Mouse (Mus musculus) left cerebral cortex, postnatal 25 days (tissue): ENCODE data around the gene Rgs6. TPM values are rescaled to one million over a fixed set of nuclear protein-coding genes. Genes with fewer than 3 reads are reported as not detected.
A peak's percentile ranks its signal among the peaks of the same experiment; 100 is the strongest.

ENCODE experiments used
- DNase-seq, 2 experiments: peaks; one replicate each; pipeline ENCODE4 v3.0.0; 2022; ENCODE audit warnings: low spot score in 2 of 2, mixed read lengths in 1 of 2
- intact Hi-C: fragments of 180-260 bp; cut with DNase I; formaldehyde crosslinking; loops from one replicate; pipeline ENCODE4 v1.15.1; 2025
- total RNA-seq, 2 experiments: library from RNA; stranded (reverse); gene quantifications; 2 replicates each; pipeline ENCODE4 v1.2.3; 2021

Gene Rgs6
- total RNA-seq, 2 experiments from 2014 or later = 79.3 to 85.9 TPM

DNA sequence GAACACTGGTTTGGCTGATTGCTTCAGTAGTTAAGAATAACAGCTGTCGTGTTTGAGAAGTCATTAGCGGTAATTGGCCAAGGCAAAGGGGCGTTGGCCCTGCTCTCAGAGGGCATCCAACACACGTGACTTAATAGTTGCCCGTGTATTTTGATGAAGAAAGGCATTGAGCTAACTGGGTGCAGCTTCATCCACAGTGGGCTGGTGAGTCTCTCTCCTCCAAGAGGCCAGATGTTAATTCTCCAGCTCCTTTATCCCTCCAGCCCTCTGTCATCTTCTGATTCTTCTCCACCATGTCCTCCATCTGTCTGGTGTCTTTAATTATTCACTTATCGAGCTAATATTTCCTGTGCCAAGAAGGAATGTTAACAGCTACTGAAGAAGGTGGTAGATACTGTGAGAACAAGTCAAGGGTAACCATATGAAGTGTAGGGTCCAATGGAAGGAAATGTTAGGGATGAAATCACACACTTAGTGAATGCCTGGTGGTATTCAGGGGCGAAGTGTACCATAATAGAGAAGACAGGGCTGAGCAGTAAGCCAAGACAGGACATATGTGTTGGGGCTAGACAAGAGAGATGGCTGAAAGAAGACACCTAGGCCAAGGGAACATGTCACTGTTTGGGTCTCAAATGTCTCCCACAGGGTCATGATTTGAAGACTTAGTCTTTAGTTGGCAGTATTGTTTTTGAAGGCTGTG lies 411.4 kb downstream of the Rgs6 start:
- no peak for DNase-seq
- intact Hi-C loops = no loop called here

DNA sequence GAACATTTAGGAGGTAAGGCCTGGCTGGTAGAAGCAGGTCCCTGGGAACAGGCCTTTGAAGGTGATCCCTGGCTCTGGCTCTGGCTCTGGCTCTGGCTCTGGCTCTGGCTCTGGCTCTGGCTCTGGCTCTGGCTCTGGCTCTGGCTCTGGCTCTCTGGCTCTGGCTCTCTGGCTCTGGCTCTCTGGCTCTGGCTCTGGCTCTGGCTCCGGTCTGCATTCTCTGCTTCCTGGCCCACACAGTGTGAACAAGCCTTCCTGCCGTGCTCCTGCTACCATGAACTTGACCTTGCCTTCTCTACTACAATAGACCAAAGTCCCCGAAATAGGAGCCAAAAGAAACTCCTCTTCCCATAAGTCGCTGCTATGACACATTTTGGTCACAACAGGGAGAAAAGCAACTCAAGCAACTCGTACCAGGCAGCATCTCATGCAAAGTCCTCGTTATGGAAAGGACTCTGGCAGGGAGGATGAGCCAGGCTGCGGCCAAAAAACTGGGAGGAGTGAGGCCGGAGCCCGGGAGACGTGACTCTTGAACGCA lies 412.0 kb downstream of the Rgs6 start:
- intact Hi-C loops = no loop called here
- DNase-seq = no peak

DNA sequence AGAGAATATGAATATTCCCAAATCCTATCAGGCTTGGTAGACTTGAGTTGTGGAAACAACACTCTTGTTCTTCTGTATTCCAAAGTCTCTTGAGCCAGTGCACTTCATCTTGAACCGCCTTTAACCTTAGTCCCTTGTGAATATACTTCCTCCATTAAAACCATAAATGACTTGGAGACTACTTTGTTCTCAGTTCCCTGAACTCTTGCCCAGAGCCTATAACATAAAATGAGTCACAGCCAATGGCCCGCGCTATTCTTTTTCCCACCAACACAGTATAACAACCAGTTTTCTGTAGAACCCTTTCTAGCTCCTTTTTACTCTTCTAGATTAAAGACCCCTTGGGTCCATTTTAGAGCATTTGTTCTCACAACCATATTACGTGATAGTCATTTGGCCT lies 412.9 kb downstream of the Rgs6 start:
- DNase-seq = no peak
- intact Hi-C loops = no loop called here

DNA sequence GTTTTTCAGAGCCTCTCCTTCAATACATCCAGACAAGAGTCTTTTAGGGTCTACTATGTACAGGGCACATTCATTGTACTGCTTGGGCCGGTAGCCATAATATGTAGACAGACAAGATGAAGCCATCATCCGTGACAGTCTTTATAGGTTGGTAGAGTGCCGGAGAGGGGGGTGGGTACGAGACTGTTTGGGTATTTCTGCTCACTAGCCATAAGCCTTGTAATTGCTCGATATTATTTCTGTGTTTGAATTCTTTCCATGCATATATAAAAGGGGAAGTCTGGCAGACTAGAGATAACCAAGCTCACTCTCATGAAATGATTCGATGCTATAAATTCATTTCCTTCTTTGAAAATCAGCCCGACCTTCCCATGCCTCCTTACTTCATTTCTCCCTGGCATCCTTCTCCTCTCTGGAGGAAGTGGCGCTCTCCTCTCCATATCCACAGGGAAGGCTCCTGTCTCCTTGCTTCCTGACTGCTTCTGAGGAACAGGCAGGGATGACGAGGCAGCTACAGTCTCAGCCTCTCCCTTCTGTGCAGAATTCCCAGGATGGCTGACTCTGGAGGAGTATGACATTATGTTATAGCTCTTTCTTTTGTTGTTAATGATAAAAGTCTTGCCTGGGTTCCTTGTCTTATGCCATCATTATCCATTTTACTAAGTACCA lies 416.1 kb downstream of the Rgs6 start:
- peak; percentile 18 to 77 for DNase-seq
- intact Hi-C loops = loop anchor here (2.0 kb wide), 1 partner anchor 33 kb away; no protein-coding TSS in a partner anchor

DNA sequence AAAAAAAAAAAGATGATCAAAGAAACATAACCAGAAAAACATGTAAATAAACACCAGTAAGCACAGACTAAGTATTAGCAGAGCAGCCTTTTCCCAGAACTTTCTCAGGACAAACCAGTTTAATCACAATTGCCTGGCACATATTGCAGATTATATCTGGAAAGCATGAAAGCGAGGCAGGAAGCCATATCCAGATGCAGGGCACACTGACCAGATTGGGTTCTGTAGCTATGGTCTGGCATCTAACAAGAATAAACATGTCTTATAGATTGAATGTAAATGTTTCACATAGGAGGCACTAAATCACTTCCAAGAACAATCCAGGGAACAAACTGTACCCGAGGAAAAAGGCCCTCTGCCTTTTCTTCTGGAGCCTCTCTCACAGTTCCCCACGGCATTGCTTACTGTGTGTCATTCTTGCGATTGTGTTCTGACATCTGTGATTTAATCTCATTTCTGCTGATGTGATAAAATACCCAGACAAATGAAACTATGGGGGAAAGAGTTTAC lies 423.0 kb downstream of the Rgs6 start:
- intact Hi-C loops = loop anchor here (10.0 kb wide), 1 partner anchor 396 kb away; no protein-coding TSS in a partner anchor
- DNase-seq = no peak

DNA sequence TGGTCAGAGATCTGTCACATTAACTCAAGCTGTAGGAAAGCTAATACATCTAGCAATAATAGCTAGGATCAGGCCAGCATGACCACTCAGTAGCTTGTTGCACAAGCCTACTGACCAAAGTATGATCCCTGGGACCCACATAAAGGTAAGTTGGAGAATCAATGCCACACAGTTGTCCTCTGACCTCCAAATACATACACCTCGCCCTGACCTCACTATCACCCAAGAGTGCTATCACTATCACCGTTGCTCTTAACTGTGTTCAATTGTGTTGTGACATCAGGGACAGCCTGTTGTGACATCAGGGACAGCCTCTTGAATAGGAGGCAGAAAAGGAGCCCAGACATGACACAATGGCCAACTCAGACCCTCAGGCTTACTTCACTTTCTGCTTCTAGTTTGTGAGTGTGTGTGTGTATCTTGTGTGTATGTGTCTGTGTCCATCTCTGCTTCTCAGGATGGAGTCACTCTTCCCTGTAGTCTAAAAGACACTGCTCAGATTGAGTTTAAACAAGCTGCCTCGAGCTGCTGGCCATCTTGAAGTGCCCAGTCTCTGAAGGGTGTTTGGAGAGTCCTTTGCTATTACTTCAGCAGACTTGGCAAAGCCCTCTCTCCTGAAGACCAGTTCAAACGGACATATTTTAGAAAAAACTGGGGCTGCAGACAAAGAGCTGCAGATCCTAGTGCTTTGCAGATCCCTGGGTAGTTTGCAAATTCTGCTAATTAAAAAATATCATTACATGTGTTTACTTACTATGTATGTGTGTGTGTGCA lies 426.0 kb downstream of the Rgs6 start:
- no peak for DNase-seq
- intact Hi-C loops = loop anchor here (10.0 kb wide), 1 partner anchor 399 kb away; no protein-coding TSS in a partner anchor

DNA sequence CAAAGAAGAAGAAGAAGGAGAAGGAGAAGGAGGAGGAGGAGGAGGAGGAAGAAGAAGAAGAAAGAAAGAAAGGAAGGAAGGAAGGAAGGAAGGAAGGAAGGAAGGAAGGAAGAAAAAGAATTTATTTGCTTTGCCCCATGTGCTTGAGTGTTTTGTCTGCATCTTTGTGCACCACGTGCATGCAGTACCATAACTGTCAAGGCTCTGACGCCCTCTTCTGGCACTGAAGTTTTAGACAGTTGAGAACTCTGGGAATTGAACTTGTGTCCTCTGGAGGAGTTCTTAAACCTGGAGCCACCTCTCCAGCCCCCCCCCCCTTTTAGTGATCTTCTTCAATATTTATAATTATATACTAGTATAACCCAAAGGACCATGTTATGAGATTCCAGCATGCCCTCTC lies 426.8 kb downstream of the Rgs6 start:
- DNase-seq = no peak
- intact Hi-C loops = loop anchor here (5.0 to 10.0 kb wide), 2 partner anchors 313 to 400 kb away; no protein-coding TSS in a partner anchor

DNA sequence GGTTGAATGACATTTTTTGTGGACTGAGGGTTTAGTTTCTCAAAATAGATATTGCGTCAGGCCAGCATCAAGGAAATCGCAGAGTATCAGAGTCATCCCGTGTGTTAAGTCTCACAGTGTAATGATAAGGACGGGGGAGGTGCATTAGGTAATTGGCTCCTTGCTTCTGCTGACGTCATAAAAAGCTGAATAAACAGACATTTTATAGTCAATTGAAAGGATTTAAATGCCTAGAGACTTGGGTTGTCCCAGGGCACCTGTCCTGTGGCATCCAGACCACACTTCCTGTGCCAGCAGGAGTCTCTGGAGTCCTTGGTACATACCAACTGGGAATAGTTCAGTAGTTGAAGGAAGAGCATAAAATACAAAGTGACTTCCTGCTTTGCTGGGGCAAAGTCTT lies 427.3 kb downstream of the Rgs6 start:
- DNase-seq = no peak

DNA sequence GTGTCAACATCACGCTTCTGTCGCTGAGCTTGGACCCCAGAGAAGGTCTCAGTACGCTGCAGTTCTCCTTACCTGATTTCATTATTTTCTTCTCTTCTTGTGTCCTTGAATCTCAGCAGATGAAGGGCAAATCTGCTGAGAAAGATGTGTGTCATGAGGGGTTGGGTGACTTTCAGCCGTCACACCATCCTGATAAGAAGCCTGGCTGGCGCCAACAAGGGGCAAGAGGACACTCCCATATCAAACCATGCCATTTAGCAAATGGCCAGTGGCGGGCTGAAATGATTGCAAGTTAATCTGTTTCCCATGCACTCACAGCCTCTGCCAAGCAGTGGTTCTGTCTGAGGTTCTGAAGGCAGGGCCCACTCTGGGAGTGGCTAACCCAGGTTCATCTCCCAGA lies 428.4 kb downstream of the Rgs6 start:
- DNase-seq = no peak
- intact Hi-C loops = loop anchor here (5.0 to 10.0 kb wide), 2 partner anchors 314 to 402 kb away; no protein-coding TSS in a partner anchor

More for the DNA sequence above, 427.3 kb downstream of the Rgs6 start:
- intact Hi-C loops = loop anchor here (5.0 to 10.0 kb wide), 2 partner anchors 313 to 401 kb away; no protein-coding TSS in a partner anchor

DNA sequence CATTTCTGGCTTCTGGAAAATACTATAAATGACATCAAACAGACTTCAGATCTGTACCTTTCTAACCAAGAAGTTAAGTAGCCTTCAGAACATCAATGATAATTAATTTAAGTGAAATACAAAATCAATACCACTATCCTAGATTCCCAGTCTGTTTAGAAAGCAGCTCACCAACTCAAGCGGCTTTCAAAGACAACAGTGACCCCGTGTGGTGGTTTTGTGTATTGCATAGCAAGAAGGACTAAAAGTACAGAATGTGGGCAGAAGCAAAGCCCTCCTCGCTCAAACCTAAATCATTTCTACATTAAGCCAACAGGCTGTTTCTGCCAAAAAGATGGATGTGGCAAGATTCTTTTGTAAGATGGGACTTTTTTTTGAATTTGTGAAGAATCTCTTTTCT lies 429.9 kb downstream of the Rgs6 start:
- peak; percentile 90 to 96 for DNase-seq
- intact Hi-C loops = loop anchor here (2.0 to 10.0 kb wide), 3 partner anchors 316 to 519 kb away; no protein-coding TSS in a partner anchor

DNA sequence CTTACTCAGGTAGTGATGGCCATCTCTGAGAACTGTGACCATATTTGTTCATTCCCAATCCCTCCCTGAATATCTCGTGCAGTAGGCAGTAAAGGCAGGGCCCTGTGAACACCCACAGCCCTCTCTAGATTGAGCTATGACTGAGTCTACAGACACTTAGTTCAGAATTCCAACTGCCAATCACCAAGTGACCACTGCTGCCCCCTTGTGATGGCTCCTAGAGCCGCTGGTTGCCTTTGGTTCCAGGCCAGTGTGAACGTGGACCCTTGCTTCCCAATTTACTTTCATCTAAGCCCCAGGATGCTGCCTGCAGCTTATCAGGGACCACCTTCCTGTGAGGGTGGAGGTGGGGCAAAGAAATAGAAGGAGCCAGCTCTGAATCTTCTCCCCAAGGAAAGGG lies 438.9 kb downstream of the Rgs6 start:
- intact Hi-C loops = no loop called here
- DNase-seq = no peak

DNA sequence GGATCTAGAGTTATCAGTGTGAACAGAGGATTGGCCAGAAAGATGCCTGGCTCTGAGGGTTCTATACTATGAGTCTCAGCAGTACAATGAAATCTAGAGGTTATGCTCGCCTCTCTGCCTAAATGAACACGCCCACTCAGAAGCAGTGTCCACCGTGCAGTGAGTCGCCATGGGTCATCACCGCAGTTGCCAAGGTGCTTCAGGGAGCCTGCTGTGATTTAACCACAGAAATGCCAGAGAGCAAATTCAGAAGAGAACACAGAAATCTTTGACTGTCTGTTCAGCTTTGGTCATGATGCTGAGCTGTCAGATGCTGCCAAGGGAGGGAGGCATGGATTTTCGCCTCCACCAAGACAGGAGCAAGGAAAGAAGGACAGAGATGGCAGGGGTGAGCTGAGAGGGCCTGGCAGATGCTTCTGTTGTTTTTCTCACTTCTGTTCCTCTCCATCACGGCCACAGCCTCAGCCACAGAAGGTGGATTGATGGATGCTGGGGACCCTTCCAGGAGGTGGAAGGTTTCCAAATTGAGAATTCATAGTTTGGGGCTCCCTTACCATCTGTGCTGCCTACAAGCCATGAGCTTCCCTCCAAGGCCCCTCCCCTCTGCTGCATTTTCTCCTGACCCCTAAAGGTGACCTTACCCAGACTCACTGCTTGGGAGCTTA lies 445.2 kb downstream of the Rgs6 start:
- intact Hi-C loops = no loop called here
- DNase-seq = no peak

DNA sequence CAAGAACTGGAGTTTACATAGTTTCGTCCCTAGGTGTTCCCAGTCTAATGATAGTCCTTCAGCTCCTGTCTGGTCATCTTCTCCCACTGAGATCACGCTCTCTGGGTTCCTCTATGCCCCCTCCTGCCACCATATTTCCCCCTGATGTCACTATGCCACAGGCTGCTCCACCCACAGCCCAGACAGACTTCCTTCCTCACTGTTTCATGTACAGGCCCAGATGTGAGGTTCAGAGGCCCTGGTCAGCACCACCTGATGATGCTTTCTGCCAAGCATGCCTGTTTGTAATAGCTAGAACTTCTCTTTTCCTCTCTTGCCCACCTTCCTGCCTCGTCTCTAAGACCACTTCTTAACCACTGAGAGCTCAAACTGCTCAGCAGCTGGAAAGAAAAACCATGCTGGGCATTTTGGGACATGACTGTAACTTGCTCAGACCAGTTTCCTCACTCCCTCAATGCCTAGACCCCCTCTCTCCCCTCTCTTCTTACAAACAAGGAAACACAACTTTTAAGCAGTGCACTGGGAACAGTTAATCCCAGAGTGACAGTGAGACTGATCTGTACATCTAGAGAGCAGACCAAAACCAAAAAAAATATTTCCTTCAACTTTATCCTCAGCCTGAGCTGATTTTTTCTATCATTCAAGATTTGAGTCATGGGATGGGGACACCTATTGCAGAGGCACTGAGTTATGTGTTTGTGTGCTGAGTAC lies 446.9 kb downstream of the Rgs6 start:
- intact Hi-C loops = no loop called here
- DNase-seq = no peak

DNA sequence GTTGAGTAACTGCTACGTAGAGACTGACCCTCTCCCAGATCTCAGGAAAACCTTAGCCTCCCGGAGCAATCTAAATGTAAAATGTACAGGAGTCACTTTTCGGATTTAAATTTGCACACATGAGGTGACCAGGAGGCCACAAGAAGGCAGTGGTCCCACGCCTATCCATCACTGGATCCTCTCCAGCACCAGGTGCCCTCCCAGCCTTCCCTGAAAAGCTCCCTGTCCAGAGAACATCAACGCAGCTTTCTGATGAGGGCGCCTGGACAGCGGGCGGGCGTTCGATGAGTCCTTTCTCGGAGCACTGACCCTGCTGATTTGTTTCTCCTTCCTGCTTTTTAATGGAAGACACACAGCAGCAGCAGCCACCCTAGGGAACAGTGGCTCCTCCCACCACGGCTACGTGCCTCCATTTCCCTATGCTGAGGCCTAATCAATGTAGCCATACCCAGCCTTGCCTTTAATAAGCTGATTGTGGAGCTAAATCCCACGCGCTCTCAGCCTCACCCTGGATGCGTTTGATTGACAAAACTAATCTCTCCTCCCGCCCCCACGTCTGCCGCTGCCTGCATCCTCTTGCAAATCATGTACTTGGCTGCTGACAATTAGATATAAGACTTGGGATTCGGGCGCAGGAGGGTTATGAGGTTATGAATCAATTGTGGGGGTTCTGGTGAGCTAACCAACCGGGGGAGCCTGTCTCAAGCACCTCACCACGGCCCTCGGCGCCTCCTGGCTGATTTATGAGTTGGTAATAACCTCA lies 449.9 kb downstream of the Rgs6 start:
- intact Hi-C loops = no loop called here

DNA sequence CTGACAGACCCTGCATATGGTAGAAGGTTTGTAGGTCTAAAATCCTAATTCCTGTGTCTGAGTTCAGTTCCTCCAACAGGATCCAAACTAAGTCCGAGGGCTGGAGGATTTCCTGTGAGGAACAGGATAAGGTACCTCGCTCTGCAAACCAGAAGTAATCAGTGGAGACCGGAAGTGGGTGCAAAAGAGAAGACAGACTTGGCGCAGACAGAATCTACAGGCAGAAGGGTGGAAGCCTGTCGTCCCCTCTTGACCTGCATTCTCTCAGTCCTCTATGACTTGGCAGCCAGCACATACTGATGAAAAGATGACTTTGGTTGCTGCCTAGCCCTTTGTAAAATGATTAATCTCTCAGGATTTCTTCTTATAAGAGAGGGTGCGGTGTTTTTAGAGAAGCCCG lies 450.7 kb downstream of the Rgs6 start:
- DNase-seq = no peak

More for the DNA sequence above, 449.9 kb downstream of the Rgs6 start:
- DNase-seq = peak; percentile 57 to 81

DNA sequence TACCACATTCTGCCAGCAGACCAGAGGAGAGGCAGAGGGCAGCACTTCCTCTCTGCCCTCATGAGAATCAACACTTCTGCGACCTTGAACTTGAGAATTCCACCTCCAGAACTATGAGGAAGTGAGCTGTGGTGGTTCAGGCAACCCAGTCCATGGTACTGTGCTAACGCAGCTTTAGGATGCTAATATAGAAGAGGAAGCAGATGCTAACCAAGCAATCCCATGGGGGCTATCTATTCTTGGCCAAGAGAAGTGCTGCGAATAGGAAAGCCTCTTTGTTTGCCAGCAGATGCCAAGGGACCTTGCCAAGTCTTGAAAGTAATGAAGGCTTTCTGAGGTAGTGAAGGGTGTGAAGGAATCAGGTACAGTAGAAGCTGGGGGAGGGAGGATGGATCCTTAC lies 451.8 kb downstream of the Rgs6 start:
- DNase-seq = peak; percentile 16 to 65
- intact Hi-C loops = no loop called here

More for the DNA sequence above, 450.7 kb downstream of the Rgs6 start:
- intact Hi-C loops = no loop called here

DNA sequence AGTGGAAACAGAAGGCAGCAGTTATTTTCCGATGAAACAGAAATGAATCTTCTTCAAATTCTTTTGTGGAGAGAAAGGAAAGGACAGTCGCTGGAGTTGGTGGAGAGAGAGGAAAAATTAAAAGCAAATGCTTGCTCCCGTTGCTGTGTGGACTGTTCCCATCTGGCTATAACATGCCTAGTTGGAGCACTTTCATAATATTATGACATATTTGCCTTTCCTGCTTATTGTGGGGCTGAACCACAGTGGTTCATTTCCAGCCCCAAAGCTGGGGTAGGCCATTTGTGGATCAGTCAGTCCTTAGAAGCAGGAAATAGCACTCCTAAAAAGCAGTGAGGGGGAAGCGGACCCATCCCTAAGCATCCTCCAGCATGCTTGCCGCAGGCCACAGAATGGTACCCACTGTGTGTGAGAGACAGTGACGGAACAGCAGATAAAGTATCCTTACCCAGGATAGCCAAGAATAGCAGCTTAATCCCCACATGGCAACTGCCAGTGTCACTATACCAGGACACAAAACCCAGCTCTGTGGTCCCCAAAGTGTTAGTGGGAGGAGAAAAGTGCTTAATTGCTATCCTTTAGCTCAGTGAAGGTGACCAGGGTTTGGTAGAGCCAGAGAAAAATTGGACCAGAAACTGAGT lies 456.0 kb downstream of the Rgs6 start:
- intact Hi-C loops = no loop called here
- no peak for DNase-seq
